ENCODE assay signal across 21 mouse cellular contexts in genomic region chr16:74671466-74671865, GRCm38 (mm10).
DNase-seq lines count a peak whose midpoint lies in the region; ATAC-seq and TF ChIP-seq lines count a peak whose summit lies in the region.
"Had no signal": no experiment of that assay in that cellular context is flagged by ENCODE, and none has a peak within 500 bp of the region (broad histone marks: within the 10 kb centered on the region; RNA-seq: fewer than 3 reads in every experiment).

No protein-coding gene starts in this region.

- H3K4me3 ChIP-seq in embryonic facial prominence, embryonic 11.5 days (ENCODE audit: low read depth, low read length): no peak overlapping the region
- no peak overlapping the region for H3K4me3 ChIP-seq in embryonic facial prominence, embryonic 10.5 days
- no peak overlapping the region for H3K4me3 ChIP-seq in limb, embryonic 14.5 days (replicated peaks; ENCODE audit: low read length)
- no peak overlapping the region for H3K4me3 ChIP-seq in limb, embryonic 10.5 days
- H3K4me3 ChIP-seq in embryonic facial prominence, embryonic 14.5 days (ENCODE audit: low read depth, low read length): no peak overlapping the region

- H3K27ac ChIP-seq in embryonic facial prominence, embryonic 11.5 days (replicated peaks; ENCODE audit: low read depth, low read length): no peak overlapping the region
- no peak overlapping the region for H3K27ac ChIP-seq in embryonic facial prominence, embryonic 10.5 days (replicated peaks)
- no peak overlapping the region for H3K27ac ChIP-seq in limb, embryonic 14.5 days (replicated peaks; ENCODE audit: low read depth, low read length)
- no peak overlapping the region for H3K27ac ChIP-seq in limb, embryonic 10.5 days
- no peak overlapping the region for H3K27ac ChIP-seq in embryonic facial prominence, embryonic 14.5 days (replicated peaks; ENCODE audit: low read depth, low read length)

- H3K4me2 ChIP-seq in embryonic facial prominence, embryonic 11.5 days (ENCODE audit: low read depth, low read length): no peak overlapping the region
- no peak overlapping the region for H3K4me2 ChIP-seq in limb, embryonic 14.5 days (replicated peaks; ENCODE audit: low read depth, low read length, severe bottlenecking)
- H3K4me2 ChIP-seq in embryonic facial prominence, embryonic 14.5 days (ENCODE audit: low read depth, low read length): no peak overlapping the region

- 63% methylated on average over 3 of the region's 3 CpGs for WGBS in embryonic facial prominence, embryonic 11.5 days
- 76% methylated on average over 3 of the region's 3 CpGs for WGBS in embryonic facial prominence, embryonic 10.5 days
- WGBS in limb, embryonic 14.5 days: 57% methylated on average over 3 of the region's 3 CpGs
- WGBS in limb, embryonic 10.5 days: 83% methylated on average over 3 of the region's 3 CpGs
- WGBS in embryonic facial prominence, embryonic 14.5 days: 53% methylated on average over 3 of the region's 3 CpGs

- H3K36me3 ChIP-seq in embryonic facial prominence, embryonic 11.5 days (replicated peaks; ENCODE audit: control insufficient read depth, insufficient read depth, low read depth, low read length): no peaks in the 10 kb centered on the region
- no peaks in the 10 kb centered on the region for H3K36me3 ChIP-seq in embryonic facial prominence, embryonic 10.5 days (replicated peaks)
- no peaks in the 10 kb centered on the region for H3K36me3 ChIP-seq in limb, embryonic 14.5 days (ENCODE audit: control insufficient read depth, insufficient read depth, low read length)
- H3K36me3 ChIP-seq in limb, embryonic 10.5 days: no peaks in the 10 kb centered on the region
- no peaks in the 10 kb centered on the region for H3K36me3 ChIP-seq in embryonic facial prominence, embryonic 14.5 days (ENCODE audit: control insufficient read depth, insufficient read depth, low read length)
- H3K36me3 ChIP-seq: G1E had no signal

- H3K4me1 ChIP-seq in embryonic facial prominence, embryonic 11.5 days (ENCODE audit: control insufficient read depth, insufficient read depth, low read length): no peaks in the 10 kb centered on the region
- no peaks in the 10 kb centered on the region for H3K4me1 ChIP-seq in embryonic facial prominence, embryonic 10.5 days
- no peaks in the 10 kb centered on the region for H3K4me1 ChIP-seq in limb, embryonic 14.5 days (ENCODE audit: control insufficient read depth, insufficient read depth, low read length)
- H3K4me1 ChIP-seq in limb, embryonic 10.5 days: no peaks in the 10 kb centered on the region
- no peaks in the 10 kb centered on the region for H3K4me1 ChIP-seq in embryonic facial prominence, embryonic 14.5 days (ENCODE audit: control insufficient read depth, insufficient read depth, low read length)

- H3K9me3 ChIP-seq in embryonic facial prominence, embryonic 11.5 days (replicated peaks; ENCODE audit: control insufficient read depth, low read length): no peaks in the 10 kb centered on the region
- H3K9me3 ChIP-seq in embryonic facial prominence, embryonic 10.5 days: no peaks in the 10 kb centered on the region
- no peaks in the 10 kb centered on the region for H3K9me3 ChIP-seq in limb, embryonic 14.5 days (ENCODE audit: control insufficient read depth, low read length)
- no peaks in the 10 kb centered on the region for H3K9me3 ChIP-seq in limb, embryonic 10.5 days (replicated peaks)
- H3K9me3 ChIP-seq in embryonic facial prominence, embryonic 14.5 days (ENCODE audit: control insufficient read depth, low read length): no peaks in the 10 kb centered on the region

- peak; percentile 59 for DNase-seq in embryonic facial prominence, embryonic 11.5 days (ENCODE audit: low spot score)
- no peak for DNase-seq in embryonic facial prominence, embryonic 10.5 days (ENCODE audit: low spot score)
- DNase-seq in limb, embryonic 14.5 days (ENCODE audit: low spot score): peak; percentile 8
- DNase-seq in limb, embryonic 10.5 days (ENCODE audit: low spot score): no peak
- peak; percentile 78 for DNase-seq in embryonic facial prominence, embryonic 14.5 days (ENCODE audit: low spot score)
- DNase-seq in heart, postnatal 4 days: no peak
- DNase-seq: adrenal gland, adult 2 months; adrenal gland, adult 8-10 months; adrenal gland, postnatal 10 days; adrenal gland, postnatal 14 days; adrenal gland, postnatal 25 days; adrenal gland, postnatal 36 days; B cell, adult 2 months; cerebellum, adult 11 months; cerebellum, adult 11-12 months; cerebellum, adult 18-20 months had no signal

- TF ChIP-seq POLR2A in limb, embryonic 14.5 days (IDR thresholded peaks at IDR 0.05; ENCODE audit: borderline replicate concordance, extremely low read depth, insufficient read depth, insufficient read length): no peak

- no peak overlapping the region for H3K9ac ChIP-seq in embryonic facial prominence, embryonic 11.5 days (replicated peaks; ENCODE audit: low read length)
- no peak overlapping the region for H3K9ac ChIP-seq in limb, embryonic 14.5 days (ENCODE audit: low read depth, low read length, severe bottlenecking)
- H3K9ac ChIP-seq in embryonic facial prominence, embryonic 14.5 days (ENCODE audit: low read depth, low read length): no peak overlapping the region

- H3K27me3 ChIP-seq in embryonic facial prominence, embryonic 11.5 days (ENCODE audit: control insufficient read depth, insufficient read depth, low read length): no peaks in the 10 kb centered on the region
- no peaks in the 10 kb centered on the region for H3K27me3 ChIP-seq in embryonic facial prominence, embryonic 10.5 days (replicated peaks; ENCODE audit: low read depth, poor library complexity, severe bottlenecking)
- H3K27me3 ChIP-seq in limb, embryonic 14.5 days (ENCODE audit: control insufficient read depth, insufficient read depth, low read length): no peaks in the 10 kb centered on the region
- no peaks in the 10 kb centered on the region for H3K27me3 ChIP-seq in limb, embryonic 10.5 days (ENCODE audit: low read depth, poor library complexity, severe bottlenecking)
- no peaks in the 10 kb centered on the region for H3K27me3 ChIP-seq in embryonic facial prominence, embryonic 14.5 days (replicated peaks; ENCODE audit: control insufficient read depth, insufficient read depth, low read length)
- H3K27me3 ChIP-seq: CH12.LX, Patski had no signal

- no peak for ATAC-seq in embryonic facial prominence, embryonic 11.5 days (replicated peaks; ENCODE audit: insufficient number of reproducible peaks, low FRiP score, low TSS enrichment, low read depth)
- ATAC-seq in limb, embryonic 14.5 days (ENCODE audit: low FRiP score, low read depth): no peak
- no peak for ATAC-seq in embryonic facial prominence, embryonic 14.5 days (ENCODE audit: low read depth)
- ATAC-seq: activated CD4-positive, CD25-positive, alpha-beta regulatory T cell, adult 4 months; CD4-positive, CD25-positive, alpha-beta regulatory T cell, adult 4 months; Patski had no signal

Comparison
In these comparisons a context has a peak if more than half of its experiments do, and no peak if none do; other contexts are left out.
1. DNase-seq: peak in embryonic facial prominence, embryonic 11.5 days (single experiment), limb, embryonic 14.5 days (single experiment) and embryonic facial prominence, embryonic 14.5 days (single experiment); none in embryonic facial prominence, embryonic 10.5 days (single experiment), limb, embryonic 10.5 days (single experiment) and heart, postnatal 4 days (single experiment).